Mouse (Mus musculus) limb, embryonic 12.5 days (tissue): ENCODE results near the gene Acp5. TPM values are rescaled to one million over a fixed set of nuclear protein-coding genes. Genes with fewer than 3 reads are reported as not detected.
A peak's percentile ranks its signal among the peaks of the same experiment; 100 is the strongest.

ENCODE experiments used
- ATAC-seq: fragments of 200-750 bp; cut with Nextera tagmentation; 2 replicates; pipeline ENCODE4 v1.8.0; 2017; ENCODE audit warnings: low read depth, moderate TSS enrichment; ENCODE audit not compliant: insufficient number of reproducible peaks, insufficient read depth, low FRiP score, low TSS enrichment
- H3K27ac ChIP-seq: fragments of 300-500 bp; sonication (generic); 2 replicates; pipeline ENCODE4 v1.5.1; 2016; ENCODE audit warnings: mild to moderate bottlenecking, moderate library complexity
- H3K27me3 ChIP-seq: fragments of 300-500 bp; sonication (generic); 2 replicates; pipeline ENCODE4 v1.6.1; 2016; ENCODE audit warnings: mild to moderate bottlenecking, moderate library complexity
- H3K36me3 ChIP-seq: fragments of 300-500 bp; sonication (generic); 2 replicates; pipeline ENCODE4 v1.6.1; 2016; ENCODE audit warnings: mild to moderate bottlenecking, moderate library complexity
- H3K4me1 ChIP-seq: fragments of 300-500 bp; sonication (generic); replicated peaks from 2 replicates; pipeline ENCODE4 v1.6.1; 2016
- H3K4me2 ChIP-seq: fragments of 300-500 bp; sonication (generic); 2 replicates; pipeline ENCODE4 v1.6.1; 2016; ENCODE audit warnings: mild to moderate bottlenecking, moderate library complexity
- H3K4me3 ChIP-seq: fragments of 300-500 bp; sonication (generic); replicated peaks from 2 replicates; pipeline ENCODE4 v1.5.1; 2016; ENCODE audit warnings: mild to moderate bottlenecking
- H3K9ac ChIP-seq: fragments of 300-500 bp; sonication (generic); replicated peaks from 2 replicates; pipeline ENCODE4 v1.6.1; 2016; ENCODE audit warnings: mild to moderate bottlenecking, moderate library complexity
- H3K9me3 ChIP-seq: fragments of 300-500 bp; sonication (generic); 2 replicates; pipeline ENCODE4 v1.6.1; 2016; ENCODE audit warnings: mild to moderate bottlenecking, moderate library complexity
- WGBS: fragments of 180-500 bp; shearing (Covaris S2); methylation state at CpG from one replicate; pipeline ENCODE4 v1.1.7; 2016; 5-methylcytosine and 5-hydroxymethylcytosine counted together
- microRNA-seq: library from miRNA; unstranded; fragments of <30 nt; microRNA quantifications from one replicate; pipeline ENCODE4, GENCODE M21; 2017
- polyA plus RNA-seq: library from polyadenylated mRNA; unstranded; fragments of >200 nt; fragmentation: Nextera tagmentation; extraction: Ambion mirVana; gene quantifications from 2 replicates; pipeline ENCODE4 v1.2.1, GENCODE M21; 2016

The Acp5 gene
- polyA plus RNA-seq, 1 experiment from 2014 or later = 9.9 TPM

DNA sequence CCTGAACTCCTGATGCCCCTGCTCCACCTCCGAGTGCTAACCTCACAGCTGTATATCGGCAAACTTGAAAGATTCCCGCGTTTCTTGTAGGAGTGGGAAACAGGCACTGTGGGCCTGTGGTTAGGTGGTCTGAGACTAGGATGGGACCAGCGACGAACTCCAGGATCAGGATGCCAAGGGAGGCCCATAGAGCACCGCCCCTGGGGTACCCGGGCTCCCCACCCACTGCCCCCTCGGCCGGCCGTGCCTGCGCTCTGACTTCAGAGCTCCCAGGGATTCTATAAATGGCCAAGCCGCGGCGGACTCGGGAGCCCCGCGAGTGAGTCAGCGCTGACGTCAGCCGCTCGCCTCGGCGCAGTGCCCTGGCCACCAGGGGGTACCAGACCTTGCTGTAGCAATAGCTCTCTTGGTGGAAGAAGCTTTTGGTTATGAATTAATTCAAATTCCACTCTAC is 39.6 kb downstream of the Acp5 start:
- Histone ChIP-seq H3K9me3 (no peaks in the 10 kb centered on the region), H3K4me3 (peak overlapping the region; percentile 37), H3K36me3 (no peaks in the 10 kb centered on the region), H3K27ac (no peak overlapping the region), H3K27me3 (peaks cover 47% of the 10 kb centered on the region), H3K4me1 (peaks cover 10% of the 10 kb centered on the region), H3K4me2 (peak overlapping the region; percentile 65), H3K9ac (peak overlapping the region; percentile 55; the same call in 1 of the 2 replicates)
- ATAC-seq = peak; percentile 39; the same call in 1 of the 2 replicates
- WGBS = under 1% methylated on average over 24 of the region's 24 CpGs

DNA sequence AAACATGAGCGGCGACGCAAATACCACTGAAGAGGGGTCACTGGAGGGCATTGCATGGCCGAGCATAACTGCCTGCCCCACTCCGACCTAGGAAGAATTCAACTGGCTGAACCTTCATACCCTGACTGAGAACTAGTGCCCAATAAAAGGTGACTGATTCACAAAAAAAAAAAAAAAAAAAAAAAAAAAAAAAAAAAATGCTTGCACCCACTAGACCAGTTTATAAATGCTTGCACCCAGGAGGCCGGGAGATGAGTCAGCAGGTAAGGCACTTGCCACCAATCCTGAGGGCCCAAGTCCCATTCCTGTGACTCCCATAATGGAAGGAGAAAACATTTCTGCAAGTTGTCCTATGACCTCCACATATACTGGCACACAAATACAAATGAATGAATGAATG is 42.8 kb downstream of the Acp5 start:
- 84% methylated on average over 6 of the region's 6 CpGs for WGBS
- H3K4me2 ChIP-seq = no peak overlapping the region
- H3K4me1 ChIP-seq = no peaks in the 10 kb centered on the region
- no peaks in the 10 kb centered on the region for H3K36me3 ChIP-seq
- peaks cover 16% of the 10 kb centered on the region for H3K27me3 ChIP-seq
- H3K27ac ChIP-seq = no peak overlapping the region
- ATAC-seq = no peak
- no peak overlapping the region for H3K9ac ChIP-seq
- H3K4me3 ChIP-seq = no peak overlapping the region
- no peaks in the 10 kb centered on the region for H3K9me3 ChIP-seq

DNA sequence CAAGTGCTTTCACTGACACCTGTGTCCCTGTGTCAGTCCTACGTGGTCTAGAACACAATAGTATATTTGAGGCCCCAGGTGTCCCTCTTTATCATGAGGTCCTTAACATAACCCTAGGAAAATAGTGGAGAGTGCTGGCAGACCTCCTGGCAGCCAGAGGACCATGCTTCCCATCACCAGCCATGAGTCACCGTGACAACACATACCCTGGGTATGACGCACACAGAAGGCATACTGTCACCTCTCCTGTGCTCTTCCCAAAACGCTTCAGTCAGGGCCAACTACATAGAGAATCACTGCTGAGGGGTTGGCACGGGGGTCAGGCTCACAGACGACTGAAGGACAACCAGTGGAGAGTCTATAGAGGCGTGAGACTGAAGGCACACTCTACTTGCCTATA is 45.5 kb downstream of the Acp5 start:
- 94% methylated on average over 7 of the region's 7 CpGs for WGBS
- H3K9me3 ChIP-seq = no peaks in the 10 kb centered on the region
- H3K27ac ChIP-seq = no peak overlapping the region
- no peak overlapping the region for H3K4me2 ChIP-seq
- no peaks in the 10 kb centered on the region for H3K36me3 ChIP-seq
- H3K27me3 ChIP-seq = peaks cover 4% of the 10 kb centered on the region; the same call in 1 of the 2 replicates
- no peak for ATAC-seq
- H3K4me1 ChIP-seq = peaks cover 6% of the 10 kb centered on the region
- H3K4me3 ChIP-seq = no peak overlapping the region
- H3K9ac ChIP-seq = no peak overlapping the region

DNA sequence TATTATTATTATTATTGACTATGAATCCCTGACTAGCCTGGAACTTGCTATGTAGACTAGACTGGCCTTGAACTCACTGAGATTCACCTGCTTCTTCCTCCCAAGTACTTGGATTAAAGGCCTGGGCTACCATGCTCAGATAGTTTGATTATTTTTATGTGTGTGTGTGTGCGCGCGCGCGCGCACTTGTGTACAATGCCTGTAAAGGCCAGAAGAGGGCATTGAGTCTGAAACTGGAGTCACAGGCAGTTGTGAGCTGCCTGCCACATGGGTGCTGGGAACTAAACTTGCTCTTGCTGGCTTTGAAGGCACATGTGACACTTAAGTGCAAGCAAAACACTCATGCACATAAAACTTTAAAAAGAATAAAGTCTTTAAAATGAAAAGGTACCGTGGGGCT is 46.2 kb downstream of the Acp5 start:
- no peak overlapping the region for H3K4me3 ChIP-seq
- H3K4me2 ChIP-seq = no peak overlapping the region
- H3K36me3 ChIP-seq = no peaks in the 10 kb centered on the region
- peaks cover under 1% of the 10 kb centered on the region; the same call in 1 of the 2 replicates for H3K27me3 ChIP-seq
- H3K4me1 ChIP-seq = peaks cover 9% of the 10 kb centered on the region
- no peaks in the 10 kb centered on the region for H3K9me3 ChIP-seq
- WGBS = 96% methylated on average over 7 of the region's 7 CpGs
- ATAC-seq = no peak
- no peak overlapping the region for H3K9ac ChIP-seq
- H3K27ac ChIP-seq = no peak overlapping the region

DNA sequence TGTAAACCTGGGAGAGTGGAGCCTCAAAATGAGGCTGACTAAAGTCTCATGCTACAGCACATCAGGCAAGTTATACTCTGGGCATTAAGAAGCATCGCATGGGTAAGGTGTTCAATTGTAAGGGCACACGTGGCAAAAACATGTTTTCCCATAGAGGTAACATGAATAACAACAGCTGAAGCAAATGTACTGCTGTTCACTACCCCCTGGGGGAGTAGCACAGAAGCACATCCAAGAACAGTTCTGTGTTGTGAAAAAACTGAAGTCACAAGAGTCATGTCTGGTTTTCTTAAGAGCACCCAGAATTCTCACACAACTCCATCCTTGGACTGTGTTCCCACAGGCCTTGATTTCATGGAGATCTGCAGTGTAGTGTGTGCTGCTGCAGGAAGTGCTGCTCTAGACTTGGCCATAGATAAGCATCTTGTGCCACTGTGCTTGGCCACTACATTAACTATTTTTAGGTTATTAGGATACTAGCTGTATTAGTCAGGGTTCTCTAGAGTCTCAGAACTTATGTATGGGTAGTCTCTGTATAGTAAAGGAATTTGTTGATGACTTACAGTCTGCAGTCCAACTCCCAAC is 48.4 kb downstream of the Acp5 start:
- H3K9me3 ChIP-seq = no peaks in the 10 kb centered on the region
- peaks cover 9% of the 10 kb centered on the region for H3K4me1 ChIP-seq

DNA sequence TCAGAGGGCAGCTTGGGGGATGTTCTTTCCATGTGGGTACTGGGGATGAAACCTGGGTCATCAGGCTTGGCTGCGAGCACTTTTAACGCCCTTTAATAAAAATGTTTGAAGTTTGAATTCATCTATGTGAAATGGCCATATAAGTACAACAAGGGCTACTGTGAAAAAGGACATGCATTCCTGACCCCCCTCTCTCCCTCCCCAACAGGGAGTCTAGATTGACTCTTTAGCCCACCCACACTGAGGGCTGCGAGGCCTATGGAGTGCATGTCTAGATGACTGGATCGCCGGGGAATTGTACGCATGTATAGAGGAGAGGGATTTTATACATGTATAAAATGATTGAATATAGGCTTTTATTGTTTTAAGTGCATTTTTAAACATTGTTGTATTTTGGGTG is 49.5 kb downstream of the Acp5 start:
- Histone ChIP-seq H3K27me3 (no peaks in the 10 kb centered on the region), H3K4me2 (peak overlapping the region; percentile 76), H3K9me3 (no peaks in the 10 kb centered on the region), H3K4me3 (peak overlapping the region; percentile 74), H3K27ac (peak overlapping the region; percentile 71), H3K4me1 (peaks cover 9% of the 10 kb centered on the region), H3K9ac (peak overlapping the region; percentile 66; the same call in 1 of the 2 replicates), H3K36me3 (no peaks in the 10 kb centered on the region)
- 84% methylated on average over 6 of the region's 6 CpGs for WGBS
- no peak for ATAC-seq

More for the DNA sequence above, 48.4 kb downstream of the Acp5 start:
- Histone ChIP-seq H3K36me3 (no peaks in the 10 kb centered on the region), H3K27ac (no peak overlapping the region), H3K4me2 (no peak overlapping the region), H3K27me3 (no peaks in the 10 kb centered on the region), H3K9ac (no peak overlapping the region), H3K4me3 (no peak overlapping the region)
- WGBS = 82% methylated on average over 2 of the region's 2 CpGs
- no peak for ATAC-seq

DNA sequence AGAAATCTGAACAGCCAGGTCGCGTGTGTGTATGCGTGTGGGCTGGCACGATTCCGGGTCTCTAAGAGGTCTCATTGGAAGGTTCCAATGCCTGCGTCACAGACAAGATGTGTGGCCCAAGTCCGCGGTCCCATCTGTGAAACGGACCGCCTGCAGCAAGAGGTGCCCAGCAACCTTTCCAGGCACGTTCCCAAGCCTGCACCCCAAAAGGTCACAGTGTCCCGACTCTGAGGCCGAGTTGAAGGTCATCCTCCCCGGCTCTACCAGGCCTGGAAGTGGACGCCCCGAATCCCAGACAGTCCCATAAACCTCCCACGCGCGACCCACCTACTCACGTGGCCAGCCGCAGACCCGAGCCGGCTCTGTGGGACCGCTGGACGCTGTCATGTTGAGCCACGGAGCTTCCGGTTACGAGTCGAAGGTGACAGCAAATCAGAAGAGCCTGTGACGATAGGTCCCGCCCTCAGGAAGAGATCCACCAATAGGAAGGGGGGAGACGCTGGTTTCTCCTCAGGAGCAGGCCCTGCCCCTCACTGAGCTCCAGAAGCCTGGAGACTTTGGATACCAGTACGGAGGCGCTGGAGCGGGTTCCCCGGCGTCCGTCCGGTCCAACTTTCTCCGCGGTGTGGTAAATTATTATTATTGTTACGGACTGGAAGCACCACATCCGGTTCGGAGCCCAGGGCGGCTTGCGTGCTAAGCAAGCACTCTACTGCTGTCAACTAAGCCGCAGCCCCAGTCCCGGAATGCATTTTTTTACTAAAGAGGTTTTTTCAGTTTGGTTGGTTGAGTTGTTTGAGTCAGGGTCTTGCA is 50.3 kb downstream of the Acp5 start, which contains the start of gene Ecsit:
Ecsit (minus strand) TSS at position 417 of the 813 bp plus-strand sequence.
- peak; percentile 97 for ATAC-seq
- Histone ChIP-seq H3K9ac (peak within 1 kb of the TSS; percentile 66), H3K4me3 (peak within 1 kb of the TSS; percentile 74), H3K27me3 (no peaks in the 10 kb centered on the region), H3K9me3 (no peaks in the 10 kb centered on the region), H3K4me1 (peaks cover 9% of the 10 kb centered on the region), H3K27ac (peak within 1 kb of the TSS; percentile 71), H3K4me2 (peak within 1 kb of the TSS; percentile 76), H3K36me3 (peaks cover 4% of the 10 kb centered on the region; the same call in 1 of the 2 replicates)
- under 1% methylated on average over 48 of the region's 48 CpGs for WGBS

DNA sequence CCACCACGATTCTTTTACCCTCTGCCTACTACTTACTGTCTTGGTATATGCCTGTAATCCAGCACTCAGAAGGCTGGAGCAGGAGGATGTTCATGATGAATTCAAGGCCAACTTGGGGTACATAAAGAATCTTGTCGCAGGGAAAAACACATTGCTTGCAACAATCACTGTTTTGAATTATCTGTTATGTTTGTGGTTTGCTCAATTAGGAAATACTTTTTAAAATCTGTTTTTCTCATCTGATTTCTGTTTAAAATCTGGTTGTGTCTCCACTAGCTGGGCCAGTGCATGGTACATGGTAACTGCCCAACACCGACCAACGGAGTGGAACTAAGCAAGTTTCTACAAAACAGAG is 50.9 kb downstream of the Acp5 start:
- Histone ChIP-seq H3K4me1 (peaks cover 9% of the 10 kb centered on the region), H3K27ac (no peak overlapping the region), H3K9ac (peak overlapping the region; percentile 66; the same call in 1 of the 2 replicates), H3K9me3 (no peaks in the 10 kb centered on the region), H3K4me3 (peak overlapping the region; percentile 74), H3K4me2 (peak overlapping the region; percentile 76), H3K36me3 (peaks cover 9% of the 10 kb centered on the region; the same call in 1 of the 2 replicates), H3K27me3 (no peaks in the 10 kb centered on the region)
- WGBS = 35% methylated on average over 4 of the region's 4 CpGs
- no peak for ATAC-seq

Small RNA genes within 50 kb of the gene (microRNA-seq; reads per million reads assigned to microRNA genes)
- gene Mir7084 = not detected

Other genes with a start within 250 kb of the Acp5 start
- 7.3 and 8.8 TPM in 2 replicates for gene Rab3d, start 217.5 kb downstream of the Acp5 start, polyA plus RNA-seq
- 5.2 and 5.7 TPM in 2 replicates for gene Ccdc159, start 208.2 kb downstream of the Acp5 start, polyA plus RNA-seq
- 33.4 and 39.4 TPM in 2 replicates for gene Tmem205, start 208.2 kb downstream of the Acp5 start, polyA plus RNA-seq
- gene Plppr2, start 198.7 kb downstream of the Acp5 start, polyA plus RNA-seq = 9.3 and 11.9 TPM in 2 replicates
- gene Swsap1, start 180.0 kb downstream of the Acp5 start, polyA plus RNA-seq = 7.3 and 7.4 TPM in 2 replicates
- gene Epor, start 172.2 kb downstream of the Acp5 start, polyA plus RNA-seq = 6.9 and 8.1 TPM in 2 replicates
- 1.8 and 2.6 TPM in 2 replicates for gene Rgl3, start 146.3 kb downstream of the Acp5 start, polyA plus RNA-seq
- 1.9 TPM in 2 replicates for gene Ccdc151, start 133.1 kb downstream of the Acp5 start, polyA plus RNA-seq
- 108 TPM in 2 replicates for gene Prkcsh, start 132.9 kb downstream of the Acp5 start, polyA plus RNA-seq
- 0.23 TPM in 1 of 2 replicates, not detected in the other for gene Elavl3, start 83.7 kb downstream of the Acp5 start, polyA plus RNA-seq
- not detected in 2 replicates for gene Gm49318, start 64.5 kb downstream of the Acp5 start, polyA plus RNA-seq
- 13.2 and 14.0 TPM in 2 replicates for gene Zfp653, start 64.3 kb downstream of the Acp5 start, polyA plus RNA-seq
- 31.5 and 32.2 TPM in 2 replicates for gene Ecsit, start 50.3 kb downstream of the Acp5 start, polyA plus RNA-seq
- gene Cnn1, start 36.5 kb downstream of the Acp5 start, polyA plus RNA-seq = 1.4 and 1.5 TPM in 2 replicates
- gene Elof1, start 18.5 kb downstream of the Acp5 start, polyA plus RNA-seq = 192 and 199 TPM in 2 replicates
- 64.7 and 66.7 TPM in 2 replicates for gene Pigyl, start 21.1 kb upstream of the Acp5 start, polyA plus RNA-seq
- gene Zfp872, start 52.4 kb upstream of the Acp5 start, polyA plus RNA-seq = 0.09 and 0.16 TPM in 2 replicates
- gene Zfp809, start 90.0 kb upstream of the Acp5 start, polyA plus RNA-seq = 12.0 and 13.6 TPM in 2 replicates
- 10.2 and 11.5 TPM in 2 replicates for gene Zfp599, start 124.2 kb upstream of the Acp5 start, polyA plus RNA-seq
- gene Zfp810, start 171.9 kb upstream of the Acp5 start, polyA plus RNA-seq = 36.6 and 36.9 TPM in 2 replicates